Mouse (Mus musculus) heart, postnatal 36 days (tissue): ENCODE measurements around the gene Timm13. TPM values are rescaled to one million over a fixed set of nuclear protein-coding genes. Genes with fewer than 3 reads are reported as not detected.
A peak's percentile ranks its signal among the peaks of the same experiment; 100 is the strongest.

Experiments used
- DNase-seq, 2 experiments: peaks; one replicate each; pipeline ENCODE4 v3.0.0; 2021 to 2022
- intact Hi-C: fragments of 180-260 bp; cut with DNase I; formaldehyde crosslinking; loops from one replicate; pipeline ENCODE4 v1.15.1; 2025
- total RNA-seq, 2 experiments: library from RNA; stranded (reverse); gene quantifications; 2 replicates each; pipeline ENCODE4 v1.2.3; 2021

Gene Timm13
- total RNA-seq, result 100 to 1,000 TPM; 129 to 145 TPM

GRCm38 (mm10) chr10:80900318-80901247 is at the start of gene Timm13:
Timm13 (minus strand) TSS chr10:80900969.
- intact Hi-C loops, result loop anchor here (10.0 kb wide), 1 partner anchor 594 kb away; the partner anchor contains the start of gene Ncln
- DNase-seq, result peak; percentile 93 to 94

GRCm38 (mm10) chr10:80950314-80950713 is 49.5 kb upstream of the Timm13 start:
- no peak for DNase-seq
- intact Hi-C loops, result no loop called here

- no peak for DNase-seq
- intact Hi-C loops, result no loop called here
Measured at GRCm38 (mm10) chr10:80949081-80949480, 48.3 kb upstream of the Timm13 start.

GRCm38 (mm10) chr10:80948570-80948969 is 47.8 kb upstream of the Timm13 start:
- intact Hi-C loops, result no loop called here
- no peak for DNase-seq

- intact Hi-C loops, result no loop called here
- peak in 1 of 2 experiments; percentile 43 for DNase-seq
Measured at GRCm38 (mm10) chr10:80947802-80948201, 47.0 kb upstream of the Timm13 start.

GRCm38 (mm10) chr10:80946684-80947437 is 46.1 kb upstream of the Timm13 start:
- intact Hi-C loops, result no loop called here
- no peak for DNase-seq

GRCm38 (mm10) chr10:80944231-80944630 is 43.5 kb upstream of the Timm13 start:
- no peak for DNase-seq
- intact Hi-C loops, result no loop called here

- no peak for DNase-seq
- intact Hi-C loops, result no loop called here
Measured at GRCm38 (mm10) chr10:80943701-80944100, 42.9 kb upstream of the Timm13 start.

GRCm38 (mm10) chr10:80942919-80943318 is 42.1 kb upstream of the Timm13 start:
- intact Hi-C loops, result no loop called here
- no peak for DNase-seq

GRCm38 (mm10) chr10:80940988-80941347 is 40.2 kb upstream of the Timm13 start:
- DNase-seq, result no peak
- intact Hi-C loops, result no loop called here

- DNase-seq, result peak; percentile 61 to 69
- intact Hi-C loops, result no loop called here
Measured at GRCm38 (mm10) chr10:80940320-80940987, 39.7 kb upstream of the Timm13 start.

GRCm38 (mm10) chr10:80939671-80940070 is 38.9 kb upstream of the Timm13 start:
- peak; percentile 78 to 82 for DNase-seq
- intact Hi-C loops, result no loop called here

- intact Hi-C loops, result no loop called here
- no peak for DNase-seq
Measured at GRCm38 (mm10) chr10:80938831-80939550, 38.2 kb upstream of the Timm13 start.

GRCm38 (mm10) chr10:80937646-80938045 is 36.9 kb upstream of the Timm13 start:
- peak in 1 of 2 experiments; percentile 40 for DNase-seq
- intact Hi-C loops, result no loop called here

- no peak for DNase-seq
- intact Hi-C loops, result no loop called here
Measured at GRCm38 (mm10) chr10:80936810-80937164, 36.0 kb upstream of the Timm13 start.

- intact Hi-C loops, result no loop called here
- DNase-seq, result peak; percentile 79 to 81
Measured at GRCm38 (mm10) chr10:80936135-80936809, 35.5 kb upstream of the Timm13 start.

- DNase-seq, result no peak
- intact Hi-C loops, result no loop called here
Measured at GRCm38 (mm10) chr10:80935698-80936097, 34.9 kb upstream of the Timm13 start.

- DNase-seq, result no peak
- intact Hi-C loops, result no loop called here
Measured at GRCm38 (mm10) chr10:80935241-80935640, 34.5 kb upstream of the Timm13 start.

- intact Hi-C loops, result no loop called here
- no peak for DNase-seq
Measured at GRCm38 (mm10) chr10:80934136-80934985, 33.6 kb upstream of the Timm13 start.
